Comparison of ENCODE assay signal across 7 mouse cellular contexts in genomic region chr11:116843261-116844233, GRCm38 (mm10). TPM values are rescaled to one million over a fixed set of nuclear protein-coding genes. Genes with fewer than 3 reads are reported as not detected.
DNase-seq lines count a peak whose midpoint lies in the region; ATAC-seq lines count a peak whose summit lies in the region.

TSS of gene Mettl23 (plus strand) at chr11:116843278.
TSS of gene Jmjd6 (minus strand) at chr11:116843449.

- peak within 1 kb of the TSS; percentile 84 for H3K4me2 ChIP-seq in embryonic facial prominence, embryonic 11.5 days (ENCODE audit: low read depth, low read length)
- H3K4me2 ChIP-seq in midbrain, embryonic 13.5 days (replicated peaks), result peak within 1 kb of the TSS; percentile 90

- DNase-seq in adrenal gland, postnatal 14 days, result peak; percentile 99
- DNase-seq in embryonic facial prominence, embryonic 11.5 days (ENCODE audit: low spot score), result peak; percentile 97
- peak; percentile 99 for DNase-seq in kidney, adult 11 months
- DNase-seq in limb, embryonic 10.5 days (ENCODE audit: low spot score), result peak; percentile 96
- peak; percentile 92 for DNase-seq in spleen, adult 12 weeks (ENCODE audit: low spot score)

- H3K4me3 ChIP-seq in embryonic facial prominence, embryonic 11.5 days (ENCODE audit: low read depth, low read length), result peak within 1 kb of the TSS; percentile 83
- peak within 1 kb of the TSS; percentile 90 for H3K4me3 ChIP-seq in limb, embryonic 10.5 days
- peak within 1 kb of the TSS; percentile 80 for H3K4me3 ChIP-seq in midbrain, embryonic 13.5 days (replicated peaks)

- no peaks in the 10 kb centered on the region for H3K27me3 ChIP-seq in embryonic facial prominence, embryonic 11.5 days (ENCODE audit: control insufficient read depth, insufficient read depth, low read length)
- H3K27me3 ChIP-seq in limb, embryonic 10.5 days (ENCODE audit: low read depth, poor library complexity, severe bottlenecking), result no peaks in the 10 kb centered on the region
- no peaks in the 10 kb centered on the region for H3K27me3 ChIP-seq in midbrain, embryonic 13.5 days

- no peaks in the 10 kb centered on the region; the same call in 1 of the 2 replicates for H3K36me3 ChIP-seq in embryonic facial prominence, embryonic 11.5 days (replicated peaks; ENCODE audit: control insufficient read depth, insufficient read depth, low read depth, low read length)
- peaks cover 59% of the 10 kb centered on the region for H3K36me3 ChIP-seq in limb, embryonic 10.5 days
- H3K36me3 ChIP-seq in midbrain, embryonic 13.5 days, result peaks cover 37% of the 10 kb centered on the region

- no peaks in the 10 kb centered on the region; the same call in none of the 2 replicates for H3K4me1 ChIP-seq in embryonic facial prominence, embryonic 11.5 days (ENCODE audit: control insufficient read depth, insufficient read depth, low read length)
- peaks cover 34% of the 10 kb centered on the region for H3K4me1 ChIP-seq in limb, embryonic 10.5 days
- peaks cover 67% of the 10 kb centered on the region for H3K4me1 ChIP-seq in midbrain, embryonic 13.5 days (replicated peaks)

- H3K27ac ChIP-seq in embryonic facial prominence, embryonic 11.5 days (replicated peaks; ENCODE audit: low read depth, low read length), result peak within 1 kb of the TSS; percentile 96
- H3K27ac ChIP-seq in limb, embryonic 10.5 days, result peak within 1 kb of the TSS; percentile 98
- peak within 1 kb of the TSS; percentile 98 for H3K27ac ChIP-seq in midbrain, embryonic 13.5 days

- no peaks in the 10 kb centered on the region for H3K9me3 ChIP-seq in embryonic facial prominence, embryonic 11.5 days (replicated peaks; ENCODE audit: control insufficient read depth, low read length)
- H3K9me3 ChIP-seq in limb, embryonic 10.5 days (replicated peaks), result no peaks in the 10 kb centered on the region
- H3K9me3 ChIP-seq in midbrain, embryonic 13.5 days, result no peaks in the 10 kb centered on the region

- H3K9ac ChIP-seq in embryonic facial prominence, embryonic 11.5 days (replicated peaks; ENCODE audit: low read length), result peak within 1 kb of the TSS; percentile 89
- peak within 1 kb of the TSS; percentile 94 for H3K9ac ChIP-seq in midbrain, embryonic 13.5 days (replicated peaks)

- ATAC-seq in embryonic facial prominence, embryonic 11.5 days (replicated peaks; ENCODE audit: insufficient number of reproducible peaks, low FRiP score, low TSS enrichment, low read depth), result peak; percentile 93
- ATAC-seq in granulocyte monocyte progenitor cell, adult 5-6 weeks (replicated peaks; ENCODE audit: poor library complexity, severe bottlenecking), result peak; percentile 81
- peak; percentile 97 for ATAC-seq in midbrain, embryonic 13.5 days

- WGBS in embryonic facial prominence, embryonic 11.5 days, result under 1% methylated on average over 65 of the region's 72 CpGs
- under 1% methylated on average over 72 of the region's 72 CpGs for WGBS in limb, embryonic 10.5 days
- WGBS in midbrain, embryonic 13.5 days, result under 1% methylated on average over 72 of the region's 72 CpGs

RNA-seq across cellular contexts. Expression of gene Mettl23, which starts in this region (rescaled TPM):
- 31.1 and 34.4 TPM in 2 replicates for total RNA-seq in adrenal gland, postnatal 14 days (2021)
- polyA plus RNA-seq in embryonic facial prominence, embryonic 11.5 days (2014; fragmentation: Nextera tagmentation; extraction: Ambion mirVana), result 67.0 and 67.8 TPM in 2 replicates
- total RNA-seq in granulocyte monocyte progenitor cell, adult 5-6 weeks (2014; fragmentation: Nextera tagmentation), result 34.5 and 40.5 TPM in 2 replicates
- 22.7 and 25.8 TPM in 2 replicates for total RNA-seq in granulocyte monocyte progenitor cell, adult 5-6 weeks (2017)
- 56.5 and 59.5 TPM in 2 replicates for polyA plus RNA-seq in limb, embryonic 10.5 days (2016; fragmentation: Nextera tagmentation; extraction: Ambion mirVana)
- polyA plus RNA-seq in midbrain, embryonic 13.5 days (2015; fragmentation: Nextera tagmentation; extraction: Ambion mirVana), result 79.0 and 80.0 TPM in 2 replicates

RNA-seq across cellular contexts. Expression of gene Jmjd6, which starts in this region (rescaled TPM):
- 40.2 and 40.7 TPM in 2 replicates for total RNA-seq in adrenal gland, postnatal 14 days (2021)
- 74.2 and 75.1 TPM in 2 replicates for polyA plus RNA-seq in embryonic facial prominence, embryonic 11.5 days (2014; fragmentation: Nextera tagmentation; extraction: Ambion mirVana)
- 37.0 and 42.8 TPM in 2 replicates for total RNA-seq in granulocyte monocyte progenitor cell, adult 5-6 weeks (2014; fragmentation: Nextera tagmentation)
- 31.0 and 45.4 TPM in 2 replicates for total RNA-seq in granulocyte monocyte progenitor cell, adult 5-6 weeks (2017)
- 93.1 and 111 TPM in 2 replicates for polyA plus RNA-seq in limb, embryonic 10.5 days (2016; fragmentation: Nextera tagmentation; extraction: Ambion mirVana)
- polyA plus RNA-seq in midbrain, embryonic 13.5 days (2015; fragmentation: Nextera tagmentation; extraction: Ambion mirVana), result 78.7 and 84.0 TPM in 2 replicates

Comparison
In these comparisons a context has a peak if more than half of its experiments do, and no peak if none do; other contexts are left out.
1. Peak in every context shown above with its lines: DNase-seq, ATAC-seq, H3K4me3 ChIP-seq and H3K27ac ChIP-seq.